Comparison of ENCODE assay signal across 8 mouse cellular contexts in genomic region chr13:52501686-52502085, GRCm38 (mm10). TPM values are rescaled to one million over a fixed set of nuclear protein-coding genes. Genes with fewer than 3 reads are reported as not detected.
DNase-seq lines count a peak whose midpoint lies in the region; TF ChIP-seq lines count a peak whose summit lies in the region.

No protein-coding gene starts in this region.

- no peak overlapping the region for H3K4me3 ChIP-seq in layer of hippocampus, adult 2 months
- H3K4me3 ChIP-seq in olfactory bulb, adult 2 months (ENCODE audit: insufficient read depth, low read depth, low read length) = no peak overlapping the region

- peaks cover 7% of the 10 kb centered on the region for H3K4me1 ChIP-seq in olfactory bulb, adult 2 months (ENCODE audit: control insufficient read depth, insufficient read depth, low read length)

- no peak for TF ChIP-seq CTCF in layer of hippocampus, adult 2 months (conservative IDR thresholded peaks at IDR 0.05)
- no peak for TF ChIP-seq CTCF in olfactory bulb, adult 2 months (IDR thresholded peaks at IDR 0.05; ENCODE audit: insufficient read depth, low read depth, low read length)

- peak; percentile 1 for DNase-seq in gastrocnemius, adult 18-20 months (ENCODE audit: low spot score)
- DNase-seq in gastrocnemius, adult 8-10 months (ENCODE audit: low spot score in 2 of 2) = no peak
- DNase-seq in Muller cell, postnatal 12 days (ENCODE audit: inconsistent ontology term) = peak; percentile 66
- peak; percentile 61 to 65 for DNase-seq in frontal cortex, postnatal 25 days (ENCODE audit: low spot score in 2 of 2)
- DNase-seq in layer of hippocampus, adult 2 months (ENCODE audit: low spot score in 2 of 2) = peak; percentile 67 to 68
- no peak for DNase-seq in adrenal gland, postnatal 4 days (ENCODE audit: low spot score in 2 of 2)
- DNase-seq in urinary bladder, adult 2 months (ENCODE audit: low spot score) = no peak

- H3K27ac ChIP-seq in layer of hippocampus, adult 2 months = peak overlapping the region; percentile 59; the same call in 1 of the 2 replicates
- H3K27ac ChIP-seq in olfactory bulb, adult 2 months (ENCODE audit: insufficient read depth, low read depth, low read length) = peak overlapping the region; percentile 23; the same call in 1 of the 2 replicates

- 12% methylated on average over 8 of the region's 8 CpGs for WGBS in olfactory bulb, adult 2 months

- no peak for TF ChIP-seq POLR2A in olfactory bulb, adult 2 months (IDR thresholded peaks at IDR 0.05; ENCODE audit: insufficient read depth, low read depth, low read length)

RNA-seq across cellular contexts. Expression of gene Diras2, which starts 29.4 kb away (rescaled TPM):
- under 1 TPM; 0.07 to 0.14 TPM for total RNA-seq in gastrocnemius, adult 18-20 months (2021)
- under 1 TPM; 0.07 to 0.13 (median 0.10) TPM for total RNA-seq in gastrocnemius, adult 8-10 months (2022)
- total RNA-seq in layer of hippocampus, adult 2 months (2021) = 100 to 1,000 TPM; 150 to 155 TPM
- polyA plus RNA-seq in olfactory bulb, adult 2 months (2012; ENCODE audit: insufficient read depth, insufficient read length, low replicate concordance, missing spikeins) = not detected in 2 replicates
- total RNA-seq in adrenal gland, postnatal 4 days (2021) = 1 to 10 TPM; 8.5 to 9.8 TPM
- 6.0 and 9.8 TPM in 2 replicates for polyA plus RNA-seq in urinary bladder, adult 2 months (2012; rRNA removed)

Comparison
In these comparisons a context has a peak if more than half of its experiments do, and no peak if none do; other contexts are left out.
1. DNase-seq: peak in gastrocnemius, adult 18-20 months (single experiment), Muller cell, postnatal 12 days (single experiment), frontal cortex, postnatal 25 days (2 of 2) and layer of hippocampus, adult 2 months (2 of 2); none in gastrocnemius, adult 8-10 months (0 of 2), adrenal gland, postnatal 4 days (0 of 2) and urinary bladder, adult 2 months (single experiment).
2. RNA of gene Diras2, which starts 29.4 kb away (total RNA-seq): 150 to 155 TPM in layer of hippocampus, adult 2 months; 8.5 to 9.8 TPM in adrenal gland, postnatal 4 days, 0.07 to 0.14 TPM in gastrocnemius, adult 18-20 months and 0.07 to 0.13 TPM in gastrocnemius, adult 8-10 months; every median in the first group is over 10 times any median in the second.